Mouse (Mus musculus) T-cell, adult 2 months (primary cell): ENCODE measurements around the gene Dnajb5.

Experiments
- DNase-seq: peaks from one replicate; pipeline ENCODE4 v3.0.0; 2022; ENCODE audit warnings: low spot score

Gene Dnajb5

DNA sequence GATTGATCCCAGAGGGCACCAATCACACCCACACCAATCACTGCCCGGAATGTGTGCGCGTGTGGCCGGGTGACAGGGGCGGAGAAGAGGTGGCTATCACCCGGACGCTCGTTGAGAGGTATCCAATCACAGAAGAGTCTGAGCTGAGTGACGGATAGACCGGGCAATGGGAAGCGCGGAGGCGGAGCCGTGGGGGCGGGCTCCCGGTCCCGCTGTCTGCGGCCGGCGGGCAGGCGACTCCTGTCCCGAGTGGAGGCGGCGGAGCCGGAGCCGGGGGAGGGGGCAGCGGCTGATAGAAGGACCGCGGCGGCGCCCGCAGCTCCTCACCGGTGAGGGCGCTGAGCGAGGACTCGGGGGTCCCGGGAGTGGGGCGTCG, at the start of gene Dnajb5:
Dnajb5 (plus strand) TSS at position 139 of the 376 bp plus-strand sequence.
- DNase-seq = peak; percentile 93

- DNase-seq = no peak
Measured at GRCm38 (mm10) chr4:42900878-42901277, 48.7 kb upstream of the Dnajb5 start.

- no peak for DNase-seq
Measured at GRCm38 (mm10) chr4:42902174-42902573, 47.4 kb upstream of the Dnajb5 start.

- no peak for DNase-seq
Measured at GRCm38 (mm10) chr4:42902730-42903129, 46.9 kb upstream of the Dnajb5 start.

DNA sequence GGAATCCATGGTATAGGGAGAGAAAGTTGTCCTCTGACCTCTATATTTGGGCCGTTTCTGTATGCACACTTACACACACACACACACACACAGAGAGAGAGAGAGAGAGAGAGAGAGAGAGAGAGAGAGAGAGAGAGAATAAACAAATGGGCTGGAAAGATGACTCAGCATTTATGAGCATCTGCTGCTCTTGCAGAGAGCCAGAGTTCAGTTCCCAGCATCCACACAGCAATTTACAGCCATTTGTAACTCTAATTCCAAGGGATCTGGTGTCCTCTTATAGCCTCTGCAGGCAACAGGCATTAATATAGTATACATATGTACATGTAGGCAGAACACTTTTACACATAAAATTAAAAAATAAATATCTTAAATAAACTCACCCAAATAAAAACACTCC, 45.7 kb upstream of the Dnajb5 start:
- no peak for DNase-seq

DNA sequence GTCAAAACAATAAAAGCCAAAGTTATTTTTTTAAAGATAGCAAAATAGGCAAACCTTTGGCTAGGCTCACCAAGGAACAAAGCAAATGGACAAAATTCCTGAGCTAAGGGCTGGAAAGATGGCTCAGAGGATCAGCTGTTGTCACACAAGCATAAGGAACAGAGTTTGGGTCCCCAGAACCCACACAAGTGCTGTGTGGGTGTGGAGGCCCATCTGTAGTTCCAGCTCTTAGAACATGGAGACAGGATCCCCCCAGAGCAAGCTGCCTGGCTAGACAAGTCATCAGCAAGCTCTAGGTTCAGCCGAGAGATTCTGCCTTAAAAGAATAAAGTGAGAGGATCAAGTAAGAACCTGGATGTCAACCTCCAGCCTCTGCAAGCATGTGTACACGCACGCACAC, 45.1 kb upstream of the Dnajb5 start:
- no peak for DNase-seq

- DNase-seq = no peak
Measured at GRCm38 (mm10) chr4:42904966-42905365, 44.6 kb upstream of the Dnajb5 start.

GRCm38 (mm10) chr4:42913391-42913790, 36.2 kb upstream of the Dnajb5 start:
- no peak for DNase-seq

DNA sequence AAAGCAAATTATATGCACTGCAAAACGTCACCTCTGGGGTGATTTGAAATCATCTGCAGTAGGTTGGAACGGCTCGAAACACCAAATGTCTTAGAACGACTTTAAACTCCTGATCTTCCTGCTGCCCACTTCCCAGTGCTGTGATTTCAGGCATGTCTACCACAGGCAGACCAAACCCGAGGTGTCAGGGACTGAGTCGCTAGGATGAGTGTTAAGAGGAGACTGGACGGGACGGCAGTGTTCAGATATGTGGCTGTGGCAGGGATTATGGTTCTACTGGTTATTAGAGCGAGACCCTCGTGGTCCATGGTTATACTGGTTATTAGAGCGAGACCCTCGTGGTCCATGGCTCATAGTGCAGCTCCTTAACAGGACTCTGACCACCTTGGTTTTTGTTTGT, 34.3 kb upstream of the Dnajb5 start:
- DNase-seq = no peak

DNA sequence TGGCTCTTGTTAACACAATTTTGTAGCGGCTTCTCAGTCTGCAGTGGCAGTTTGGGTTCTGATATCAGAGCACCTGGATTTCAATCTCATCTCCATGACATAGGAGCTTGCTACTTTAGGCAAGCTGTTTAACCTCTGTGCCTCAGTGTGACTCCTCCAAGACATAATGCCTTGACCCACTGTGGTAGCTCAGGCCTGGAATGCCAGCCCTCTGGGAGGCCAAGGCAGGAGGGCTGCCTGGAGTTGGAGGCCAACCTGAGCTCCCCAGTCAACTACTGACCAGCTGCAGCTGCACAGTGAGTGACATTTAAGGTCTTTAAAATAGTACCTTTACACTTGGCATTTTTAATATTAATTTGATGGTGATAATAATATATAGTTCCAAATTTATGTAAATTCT, 33.6 kb upstream of the Dnajb5 start:
- no peak for DNase-seq

DNA sequence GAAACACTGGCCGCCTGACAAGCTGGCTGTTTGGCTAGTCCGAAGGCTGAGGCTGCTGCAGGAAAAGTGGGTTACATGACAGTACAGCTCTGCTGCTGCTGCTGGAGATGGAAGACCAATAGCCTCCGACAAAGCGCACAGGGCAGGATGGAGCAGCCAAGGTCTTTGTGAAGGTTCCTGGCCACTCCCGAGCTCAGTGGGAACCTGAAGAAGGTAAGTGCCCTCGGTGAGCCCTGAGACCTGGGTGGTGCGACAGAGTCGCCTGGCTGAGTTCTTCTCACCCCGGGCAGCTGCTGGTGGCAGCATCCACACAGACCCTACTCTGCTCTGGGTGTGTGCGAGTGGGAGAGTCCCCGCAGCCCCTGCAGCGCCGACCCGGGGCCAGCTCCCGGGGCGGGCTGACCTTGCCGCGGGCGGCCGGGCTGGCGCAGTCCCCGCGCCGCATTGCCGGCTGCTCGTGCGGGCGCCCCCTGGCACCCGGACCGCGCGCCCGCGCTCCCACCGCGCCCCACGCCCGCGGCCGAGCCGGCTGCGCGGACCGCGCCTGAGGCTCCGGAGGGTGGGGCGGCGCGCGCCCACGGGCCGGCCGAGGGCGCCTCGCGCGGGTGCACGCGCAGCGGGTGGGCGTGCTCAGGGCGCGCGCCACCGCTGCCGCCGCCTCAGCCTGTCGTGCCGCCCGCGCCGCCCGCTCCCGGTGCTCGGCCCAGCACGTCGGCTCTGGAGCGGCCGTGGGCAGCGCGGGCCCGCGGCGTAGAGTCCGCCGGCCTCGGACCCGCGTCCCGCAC, 32.8 kb upstream of the Dnajb5 start, which contains the start of gene Phf24:
Phf24 (plus strand) TSS at position 44 of the 785 bp plus-strand sequence.
- DNase-seq = no peak

- DNase-seq = no peak
Measured at GRCm38 (mm10) chr4:42917402-42917774, 32.2 kb upstream of the Dnajb5 start.

GRCm38 (mm10) chr4:42920726-42921125, 28.9 kb upstream of the Dnajb5 start:
- DNase-seq = no peak

- DNase-seq = no peak
Measured at GRCm38 (mm10) chr4:42921536-42921935, 28.1 kb upstream of the Dnajb5 start.

- DNase-seq = no peak
Measured at GRCm38 (mm10) chr4:42922056-42922455, 27.6 kb upstream of the Dnajb5 start.

DNA sequence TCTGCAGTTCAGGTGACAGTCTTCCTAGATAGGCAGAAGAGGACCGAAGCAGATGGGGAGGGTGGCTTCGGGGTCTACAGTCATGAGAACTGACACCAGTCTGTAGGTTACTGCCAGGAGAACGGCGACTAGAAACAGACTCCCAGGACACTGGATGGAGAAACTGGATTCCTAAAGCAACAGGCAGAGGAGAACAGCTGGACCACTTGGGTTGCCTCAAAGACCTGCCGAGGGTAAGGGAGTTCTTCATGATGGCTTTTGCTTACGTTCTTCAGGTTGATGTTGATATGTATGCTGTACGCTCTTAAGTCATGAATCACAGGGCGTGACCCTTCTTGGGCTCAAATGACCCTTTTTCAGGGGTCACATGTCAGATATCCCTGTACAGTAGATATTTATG, 27.2 kb upstream of the Dnajb5 start:
- DNase-seq = no peak

GRCm38 (mm10) chr4:42924095-42924710, 25.4 kb upstream of the Dnajb5 start:
- no peak for DNase-seq

GRCm38 (mm10) chr4:42928209-42928608, 21.4 kb upstream of the Dnajb5 start:
- no peak for DNase-seq

- DNase-seq = no peak
Measured at GRCm38 (mm10) chr4:42928952-42929351, 20.7 kb upstream of the Dnajb5 start.

DNA sequence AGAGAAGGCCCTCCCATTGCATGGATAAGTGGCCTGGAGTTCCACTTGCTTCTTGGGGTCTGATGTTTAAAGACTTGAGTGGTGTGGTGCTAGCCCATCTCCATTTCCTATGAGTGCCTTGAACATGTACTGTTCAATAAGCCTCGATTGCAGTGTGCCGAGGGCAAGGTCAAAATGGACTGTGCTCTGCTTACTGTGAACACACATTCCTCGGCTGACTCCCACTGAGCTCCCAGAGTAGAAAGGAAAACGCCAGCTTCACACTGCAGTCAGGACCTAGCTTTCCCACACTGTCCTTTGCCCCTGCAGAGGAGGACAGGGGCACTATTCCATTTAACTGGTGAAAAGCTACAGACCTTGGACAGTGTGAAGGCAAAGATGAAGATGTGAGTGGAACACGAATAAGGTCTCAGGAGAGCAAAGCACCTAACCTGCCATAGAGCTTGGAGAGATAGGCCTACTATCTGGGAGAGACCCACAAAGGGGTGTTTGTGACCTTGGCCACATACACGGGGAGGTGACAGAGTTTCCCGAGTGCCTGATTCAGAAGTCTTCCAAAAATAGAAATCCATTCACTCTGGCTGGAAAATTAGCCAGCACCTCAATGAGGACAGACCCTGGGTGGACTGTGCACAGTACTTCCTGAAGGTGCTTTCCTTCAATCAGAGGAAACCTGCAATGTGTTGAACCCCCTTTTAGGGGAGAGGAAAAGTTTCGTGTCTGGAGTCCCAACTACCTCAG, 17.2 kb upstream of the Dnajb5 start:
- no peak for DNase-seq

DNA sequence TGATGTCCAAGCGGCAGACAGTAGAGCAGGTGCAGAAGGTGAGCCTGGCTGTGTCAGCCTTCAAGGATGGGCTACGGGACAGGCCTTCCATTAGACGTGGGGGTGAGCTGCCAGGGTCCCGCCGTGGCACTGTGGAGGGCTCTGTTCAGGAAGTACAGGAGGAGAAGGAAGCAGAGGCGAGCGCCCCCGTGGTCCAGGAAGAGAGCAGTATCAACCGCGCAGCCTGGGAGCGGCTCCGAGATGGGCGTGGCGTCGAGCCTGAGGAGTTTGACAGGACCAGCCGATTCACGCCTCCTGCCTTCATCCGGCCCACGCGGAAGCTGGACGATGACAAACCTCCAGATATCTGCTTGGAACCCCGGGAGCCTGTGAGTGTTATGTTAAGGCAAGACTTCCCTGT, 16.0 kb upstream of the Dnajb5 start:
- DNase-seq = no peak

GRCm38 (mm10) chr4:42941396-42941795, 8.2 kb upstream of the Dnajb5 start:
- no peak for DNase-seq

- DNase-seq = no peak
Measured at GRCm38 (mm10) chr4:42943341-42943740, 6.3 kb upstream of the Dnajb5 start.
